Mouse (Mus musculus) CH12.LX (cell line): ENCODE results near the gene Krtap21-1.

Experiments used
- CTCF ChIP-seq, 2 experiments: IDR thresholded peaks in 1 of 2; conservative IDR thresholded peaks in 1 of 2; 2 replicates each; pipeline ENCODE4 v1.5.1; 2011 to 2012; ENCODE audit warnings: low read depth in 2 of 2, low read length in 2 of 2, improper control_type of control experiment in 1 of 2, inconsistent platforms in 1 of 2, mild to moderate bottlenecking in 1 of 2, moderate library complexity in 1 of 2
- E2F4 ChIP-seq: IDR thresholded peaks from 2 replicates; pipeline ENCODE4 v1.6.1; 2011; ENCODE audit warnings: low read depth, low read length, improper control_type of control experiment; ENCODE audit not compliant: insufficient replicate concordance
- MAX ChIP-seq: IDR thresholded peaks from 2 replicates; pipeline ENCODE4 v1.6.1; 2011; ENCODE audit warnings: low read length, improper control_type of control experiment
- MXI1 ChIP-seq: IDR thresholded peaks from 2 replicates; pipeline ENCODE4 v1.6.1; 2011; ENCODE audit warnings: mild to moderate bottlenecking, low read depth, low read length, improper control_type of control experiment
- POLR2A ChIP-seq: IDR thresholded peaks from 2 replicates; pipeline ENCODE4 v1.6.1; 2011; ENCODE audit warnings: low read depth, mild to moderate bottlenecking, improper control_type of control experiment, low read length
- USF1 ChIP-seq: IDR thresholded peaks from 2 replicates; pipeline ENCODE4 v1.6.1; 2014; ENCODE audit warnings: low read depth, mild to moderate bottlenecking, inconsistent platforms, low read length, improper control_type of control experiment
- ZC3H11A ChIP-seq: IDR thresholded peaks from 2 replicates; pipeline ENCODE4 v1.6.1; 2012; ENCODE audit warnings: low read depth, mild to moderate bottlenecking, inconsistent platforms, low read length, improper control_type of control experiment

- TF ChIP-seq USF1 = no peak
- TF ChIP-seq CTCF (conservative IDR thresholded peaks at IDR 0.05 in 1 of 2, IDR thresholded peaks at IDR 0.05 in 1 of 2; ENCODE audit: low read depth in 2 of 2, low read length in 2 of 2) = no peak
- TF ChIP-seq MAX = no peak
- TF ChIP-seq ZC3H11A = no peak
- TF ChIP-seq MXI1 = no peak
- no peak for TF ChIP-seq POLR2A
- TF ChIP-seq E2F4 = no peak
Observed at GRCm38 (mm10) chr16:89420011-89420410, 16.3 kb upstream of the Krtap21-1 start, which contains the start of gene Krtap6-2.
